Mouse (Mus musculus): ENCODE measurements around the gene Abhd17a. TPM values are rescaled to one million over a fixed set of nuclear protein-coding genes. Genes with fewer than 3 reads are reported as not detected.
"Not testable (repeated sequence)": the region's sequence is repeated elsewhere in the genome, so short reads cannot be mapped to it uniquely, and the experiment has no call there.

The Abhd17a gene
- total RNA-seq, 2 experiments from 2014 or later = 79.7 to 81.6 TPM

DNA sequence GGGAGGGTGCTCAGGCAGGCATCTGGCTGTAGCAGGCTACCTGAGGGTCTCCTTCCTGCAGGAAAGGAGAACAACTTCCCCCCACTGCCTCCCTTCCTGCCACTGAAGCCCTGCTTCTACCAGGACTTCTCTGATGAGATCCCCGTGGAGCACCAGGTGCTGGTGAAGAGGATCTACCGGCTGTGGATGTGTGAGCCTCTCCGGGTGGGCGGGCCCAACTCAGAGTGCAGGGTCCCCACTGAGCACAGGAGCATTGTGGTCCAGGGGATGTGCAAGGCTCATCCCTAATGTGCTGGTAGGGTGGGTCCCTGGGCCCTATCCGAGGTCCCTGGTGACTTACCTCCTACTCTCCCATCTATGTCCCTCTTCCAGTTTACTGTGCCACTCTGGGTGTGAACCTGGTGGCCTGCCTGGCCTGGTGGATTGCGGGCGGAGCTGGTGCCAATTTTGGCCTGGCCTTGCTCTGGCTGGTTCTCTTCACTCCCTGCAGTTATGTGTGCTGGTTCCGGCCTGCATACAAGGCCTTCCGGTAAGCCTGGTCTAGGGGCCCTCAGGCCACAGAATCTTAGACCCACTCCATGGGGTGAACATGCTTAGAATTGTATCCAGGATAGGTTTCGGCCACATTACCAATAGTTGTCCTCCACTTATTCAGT lies 19.3 kb upstream of the Abhd17a start:
- DNase-seq (ENCODE audit: low spot score in 2 of 2) = no peak

DNA sequence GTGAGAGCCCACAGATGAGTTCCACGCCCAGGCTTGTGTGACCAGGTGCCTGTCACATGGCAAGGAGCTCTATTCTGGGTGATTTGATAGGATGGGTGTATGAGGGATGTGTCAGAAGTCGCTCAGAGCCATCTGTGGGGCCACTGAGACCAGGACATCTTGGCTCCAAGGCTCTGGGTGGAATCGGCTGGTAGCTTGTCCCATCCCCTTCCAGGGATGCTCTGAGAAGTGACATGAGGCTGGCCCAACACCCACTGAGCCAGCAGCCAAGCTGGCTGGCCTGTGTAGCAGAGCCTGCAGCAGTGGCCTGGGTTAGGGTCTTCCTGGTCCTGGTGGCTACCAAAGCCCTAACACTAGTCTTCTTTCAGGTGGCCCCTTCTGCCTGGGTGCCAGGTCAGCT lies 18.3 kb upstream of the Abhd17a start:
- no peak for DNase-seq (ENCODE audit: low spot score in 2 of 2)

- DNase-seq (ENCODE audit: low spot score in 2 of 2) = no peak
These were observed 16.7 kb upstream of the Abhd17a start for GRCm38 (mm10) chr10:80606737-80607350.

DNA sequence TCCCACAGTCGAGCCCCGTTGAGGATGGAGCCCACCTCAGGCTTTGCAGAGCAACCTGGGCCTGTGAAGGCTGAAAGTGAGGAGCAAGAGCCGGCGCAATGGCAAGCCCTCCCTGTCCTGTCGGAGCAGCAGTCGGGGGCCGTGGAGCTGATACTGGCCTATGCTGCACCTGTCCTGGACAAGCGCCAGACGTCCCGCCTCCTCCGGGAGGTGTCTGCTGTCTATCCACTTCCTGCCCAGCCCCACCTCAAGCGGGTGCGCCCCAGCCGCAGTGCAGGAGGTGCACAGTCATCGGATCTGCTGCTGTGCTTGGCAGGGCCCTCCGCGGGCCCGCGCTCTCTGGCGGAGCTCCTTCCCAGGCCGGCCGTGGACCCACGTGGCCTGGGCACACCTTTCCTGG lies 16.2 kb upstream of the Abhd17a start:
- no peak for DNase-seq (ENCODE audit: low spot score in 2 of 2)

DNA sequence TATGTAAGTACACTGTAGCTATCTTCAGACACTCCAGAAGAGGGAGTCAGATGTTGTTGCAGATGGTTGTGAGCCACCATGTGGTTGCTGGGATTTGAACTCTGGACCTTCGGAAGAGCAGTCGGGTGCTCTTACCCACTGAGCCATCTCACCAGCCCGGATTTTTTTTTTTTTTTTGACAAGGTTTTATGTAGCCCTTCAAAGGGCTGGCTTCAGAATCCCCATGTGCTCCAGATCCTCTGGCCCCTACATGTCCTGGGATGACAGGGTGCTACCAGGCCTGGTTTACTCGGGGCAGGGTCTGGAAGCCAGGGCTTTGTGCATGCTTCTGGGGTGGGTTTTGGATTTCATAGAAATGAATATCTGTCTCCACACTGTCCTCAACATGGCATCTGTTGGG lies 15.6 kb upstream of the Abhd17a start, which contains the start of gene Gm49322:
Gene Gm49322, plus strand, starts transcription at position 301 of the 400 bp plus-strand sequence.
- not testable (repeated sequence) for DNase-seq (ENCODE audit: low spot score in 2 of 2)

GRCm38 (mm10) chr10:80604988-80605387 lies 14.8 kb upstream of the Abhd17a start:
- DNase-seq (ENCODE audit: low spot score in 2 of 2) = no peak

DNA sequence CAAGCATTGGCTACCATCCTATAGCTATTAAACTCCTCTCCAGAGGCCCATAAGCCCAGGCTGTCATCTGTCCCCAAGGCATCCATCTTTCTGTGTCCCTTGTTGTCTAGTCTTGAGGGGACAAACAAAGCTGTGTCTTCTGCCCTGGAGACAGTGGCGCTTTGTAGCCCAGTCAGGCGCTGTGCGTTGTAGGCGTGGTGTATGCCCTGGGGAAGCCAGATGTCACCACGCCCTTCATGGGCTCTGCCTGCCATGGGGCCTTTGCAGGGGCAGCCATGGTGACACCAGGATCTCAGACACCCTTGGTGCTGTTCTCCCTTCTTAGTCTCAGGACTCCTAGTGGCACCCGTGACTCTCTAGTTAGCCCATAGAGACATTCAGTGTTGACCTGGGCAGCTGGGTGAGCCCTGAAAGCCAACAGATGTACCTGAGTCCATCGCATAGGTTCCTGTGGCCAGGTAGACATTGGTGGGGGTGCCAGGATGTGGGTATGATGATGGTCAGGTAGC lies 13.9 kb upstream of the Abhd17a start:
- DNase-seq (ENCODE audit: low spot score in 2 of 2) = no peak

DNA sequence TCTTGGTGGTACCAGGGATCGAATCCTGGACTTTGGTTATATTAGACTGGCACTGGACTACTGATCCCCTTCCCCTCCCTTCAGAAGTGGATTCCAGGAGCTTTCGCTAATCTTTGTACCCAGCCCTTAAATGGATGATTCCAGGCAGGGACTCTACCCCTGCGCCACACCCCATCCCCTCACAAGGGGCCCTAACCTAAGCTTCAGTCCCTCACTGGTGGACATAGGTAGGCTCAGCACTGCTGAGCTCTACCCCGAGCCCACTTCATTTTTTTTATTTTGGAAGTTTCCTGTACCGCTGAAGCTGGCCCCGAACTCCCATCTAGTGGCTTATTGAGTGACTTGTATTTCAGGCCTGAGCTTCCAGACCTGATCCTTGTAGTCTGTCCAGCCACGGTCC lies 13.2 kb upstream of the Abhd17a start:
- no peak for DNase-seq (ENCODE audit: low spot score in 2 of 2)

DNA sequence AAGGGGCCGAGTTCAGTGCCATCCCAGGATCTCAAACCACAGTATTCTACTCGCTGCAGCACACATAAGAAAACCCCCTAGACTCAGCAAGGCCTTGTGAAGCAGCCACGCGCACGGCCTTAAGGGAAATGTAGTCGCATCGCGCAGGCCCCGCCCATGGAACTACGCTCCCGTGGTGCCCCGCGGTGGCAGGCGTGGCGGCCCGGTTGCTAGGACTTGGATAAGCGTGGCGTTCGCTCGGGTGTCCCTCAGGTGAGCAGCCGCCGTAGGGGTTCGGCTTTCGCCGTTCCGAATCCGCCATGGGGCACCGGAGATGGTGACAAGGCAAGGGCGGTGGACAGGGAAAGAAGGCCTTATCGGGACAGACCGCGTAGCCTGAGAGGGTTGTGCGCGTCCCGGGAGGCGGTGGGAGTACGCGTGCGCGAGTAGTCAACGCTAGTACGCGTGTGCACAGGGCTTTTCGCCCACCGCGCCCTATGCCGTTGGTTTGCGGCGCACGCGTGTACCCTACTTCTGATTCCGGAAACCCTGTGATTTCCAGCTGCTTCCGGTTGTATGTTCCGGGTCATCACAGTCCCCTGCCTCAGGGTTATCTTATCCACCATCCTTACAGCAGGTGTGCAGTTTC lies 12.7 kb upstream of the Abhd17a start, which contains the start of the genes Scamp4 and Adat3:
Gene Scamp4, plus strand, starts transcription at position 175 of the 628 bp plus-strand sequence.
Gene Adat3, plus strand, starts transcription at position 183 of the 628 bp plus-strand sequence.
- peak; percentile 82 to 95 for DNase-seq (ENCODE audit: low spot score in 2 of 2)

DNA sequence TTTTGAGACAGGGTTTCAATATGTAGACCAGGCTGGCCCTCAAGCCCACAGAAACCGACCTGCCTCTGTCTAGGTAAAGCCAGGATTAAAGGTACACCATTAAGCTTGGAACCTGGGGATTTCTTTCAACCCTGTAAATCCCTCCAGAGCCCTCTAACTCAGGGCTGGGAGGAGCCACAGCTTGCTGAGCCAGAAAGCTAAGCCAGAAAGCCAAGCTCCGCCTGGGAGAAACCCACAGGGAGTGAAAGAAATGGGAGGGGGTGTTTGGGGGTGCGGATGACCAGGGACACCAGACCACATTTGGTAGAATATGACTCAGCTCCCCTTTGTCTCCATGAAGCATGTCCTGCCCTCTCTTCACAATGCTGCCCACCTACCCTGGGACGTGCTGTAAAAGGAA lies 6.2 kb upstream of the Abhd17a start:
- no peak for DNase-seq (ENCODE audit: low spot score in 2 of 2)

DNA sequence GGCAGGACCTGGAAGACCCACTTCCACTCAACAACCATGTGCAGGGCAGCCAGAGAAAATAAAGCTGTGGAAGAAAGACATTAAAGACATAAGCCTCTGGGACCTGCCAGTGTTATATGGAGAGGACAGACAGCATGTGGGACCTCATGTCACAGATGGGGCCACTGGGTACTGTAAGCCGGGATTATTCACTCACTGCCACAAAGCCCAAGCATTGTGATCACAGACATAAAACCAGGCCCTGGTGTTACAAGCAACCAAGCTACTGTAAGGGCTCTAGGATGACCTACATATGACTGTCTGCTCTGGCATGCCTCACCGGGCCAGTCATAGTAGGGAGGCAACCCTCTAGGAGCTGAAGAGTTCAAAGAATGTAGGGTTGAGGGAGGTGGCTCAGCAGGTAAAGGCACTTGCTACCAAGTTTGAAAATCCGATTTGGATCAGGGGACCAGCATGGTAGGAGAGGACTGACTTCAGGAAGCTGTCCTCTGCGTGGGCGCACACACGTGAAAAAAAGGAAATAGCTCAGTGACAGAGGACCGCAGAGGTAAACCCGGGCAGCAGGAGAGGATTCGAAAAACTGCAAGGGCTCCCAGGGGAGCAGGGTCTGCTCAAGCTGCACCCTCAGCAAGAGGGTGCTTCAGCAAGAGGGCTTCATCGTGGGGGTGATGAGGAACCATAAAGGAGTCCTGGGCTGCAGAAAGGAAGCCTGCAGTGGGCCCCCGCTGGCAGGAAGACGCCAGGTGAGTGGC lies 838 bp downstream of the Abhd17a start:
- DNase-seq (ENCODE audit: low spot score in 2 of 2) = no peak

- DNase-seq (ENCODE audit: low spot score in 2 of 2) = peak in 1 of 2 experiments; percentile 17
These were observed 2.9 kb downstream of the Abhd17a start for GRCm38 (mm10) chr10:80587305-80587657.

- DNase-seq (ENCODE audit: low spot score in 2 of 2) = peak in 1 of 2 experiments; percentile 30
These were observed 3.5 kb downstream of the Abhd17a start for GRCm38 (mm10) chr10:80586407-80587304.

GRCm38 (mm10) chr10:80585581-80585980 lies 4.6 kb downstream of the Abhd17a start:
- no peak for DNase-seq (ENCODE audit: low spot score in 2 of 2)

DNA sequence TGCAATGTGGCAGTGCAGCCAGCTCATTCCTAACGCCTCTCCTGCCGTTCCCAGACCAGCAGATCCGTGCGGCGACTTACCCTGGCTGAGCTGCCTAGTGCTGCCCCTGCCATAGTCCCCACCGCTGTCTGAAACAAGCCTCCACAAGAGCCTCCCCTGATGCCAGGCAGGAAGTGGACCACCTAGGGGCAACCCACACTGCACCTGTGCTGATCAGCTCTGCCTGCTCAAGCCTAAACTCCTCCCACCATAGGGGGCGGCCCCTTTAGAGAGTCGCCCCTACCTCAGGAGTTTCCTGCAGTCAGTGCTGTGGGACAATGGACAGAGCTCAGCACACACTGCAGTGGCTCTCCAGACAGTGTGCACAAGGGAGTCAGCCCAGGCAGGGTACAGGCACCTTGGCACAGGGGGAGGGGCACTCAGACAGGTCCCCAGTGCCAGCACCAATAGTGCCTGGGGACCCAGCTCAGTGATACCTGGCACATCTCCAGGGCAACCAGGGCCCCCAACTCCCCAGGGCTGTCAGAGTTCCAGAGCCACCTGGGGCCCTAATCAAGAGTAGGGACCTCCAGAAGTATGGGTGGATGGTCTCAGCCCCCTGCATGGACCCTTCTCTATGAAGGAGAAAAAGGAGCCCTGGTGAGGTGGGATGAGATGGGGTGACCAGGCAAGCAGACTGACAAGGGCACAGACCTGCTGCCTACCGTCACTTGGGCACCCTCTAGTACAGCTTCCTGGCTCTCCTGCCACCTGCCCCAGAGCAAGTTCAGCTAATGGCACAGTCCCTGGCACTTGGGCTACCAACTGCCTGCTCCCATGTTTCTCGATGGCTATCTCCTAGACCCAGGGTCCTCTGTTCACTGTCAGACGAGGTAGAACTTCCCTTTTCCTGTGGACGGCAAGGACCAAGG lies 5.2 kb downstream of the Abhd17a start:
- no peak for DNase-seq (ENCODE audit: low spot score in 2 of 2)

DNA sequence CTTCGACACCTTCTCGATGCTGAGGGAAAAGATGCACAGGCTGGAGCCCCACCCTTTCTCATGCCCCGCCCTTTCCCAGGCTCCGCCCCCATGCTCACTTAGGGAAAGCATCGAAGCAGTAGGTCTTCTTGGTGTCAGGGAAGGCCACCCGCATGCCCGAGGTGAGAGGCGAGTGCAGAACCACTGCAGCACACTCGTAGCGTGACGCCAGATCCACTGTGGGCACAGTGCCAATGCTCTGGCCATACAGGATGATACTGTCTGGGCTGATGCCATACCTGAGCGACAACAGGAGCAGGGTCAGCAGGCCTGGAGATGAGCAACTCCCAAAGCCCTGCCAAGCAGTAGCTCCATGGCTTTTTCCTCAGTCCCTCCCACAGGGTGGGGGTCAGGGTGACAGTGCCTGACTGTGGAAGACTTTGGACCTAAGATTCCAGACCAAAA lies 6.1 kb downstream of the Abhd17a start:
- peak in 1 of 2 experiments; percentile 18 for DNase-seq (ENCODE audit: low spot score in 2 of 2)

DNA sequence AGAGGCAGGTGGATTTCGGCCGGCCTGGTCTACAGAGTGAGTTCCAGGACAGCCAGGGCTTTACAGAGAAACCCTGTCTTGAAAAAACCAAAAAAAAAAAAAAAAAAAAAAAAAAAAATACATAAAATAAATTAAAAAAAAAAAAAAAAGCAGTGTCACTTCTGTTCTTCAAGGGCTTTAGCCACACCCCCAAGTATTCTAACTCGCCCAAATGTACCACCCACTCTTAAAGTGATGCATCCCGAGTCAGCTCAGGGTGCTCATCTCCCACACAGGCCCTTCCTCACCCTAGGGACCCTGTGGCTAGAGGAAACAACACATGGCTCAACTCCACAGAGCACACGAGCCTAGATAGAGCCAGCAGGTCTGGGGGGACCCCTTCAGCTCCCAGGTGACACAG lies 7.1 kb downstream of the Abhd17a start:
- no peak for DNase-seq (ENCODE audit: low spot score in 2 of 2)

DNA sequence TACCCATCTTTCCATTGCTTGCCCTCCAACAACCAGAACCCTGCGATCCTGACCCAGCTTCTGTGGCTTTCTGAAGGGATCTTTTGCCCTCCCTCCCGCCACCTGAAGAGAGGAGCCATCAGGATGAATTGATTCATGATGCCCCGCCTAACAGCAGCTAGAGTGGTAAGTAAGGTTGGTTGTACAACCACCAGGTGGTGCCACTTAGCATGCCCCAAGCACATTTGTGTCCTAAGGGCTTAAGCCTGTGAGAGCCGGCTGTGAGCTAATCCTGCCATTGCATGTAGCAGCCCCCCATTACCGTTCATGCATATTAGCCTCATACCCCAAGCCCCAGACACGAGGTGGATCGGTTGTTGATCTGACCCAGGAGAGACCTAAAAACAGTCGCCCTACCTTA lies 11.2 kb downstream of the Abhd17a start:
- peak in 1 of 2 experiments; percentile 46 for DNase-seq (ENCODE audit: low spot score in 2 of 2)

DNA sequence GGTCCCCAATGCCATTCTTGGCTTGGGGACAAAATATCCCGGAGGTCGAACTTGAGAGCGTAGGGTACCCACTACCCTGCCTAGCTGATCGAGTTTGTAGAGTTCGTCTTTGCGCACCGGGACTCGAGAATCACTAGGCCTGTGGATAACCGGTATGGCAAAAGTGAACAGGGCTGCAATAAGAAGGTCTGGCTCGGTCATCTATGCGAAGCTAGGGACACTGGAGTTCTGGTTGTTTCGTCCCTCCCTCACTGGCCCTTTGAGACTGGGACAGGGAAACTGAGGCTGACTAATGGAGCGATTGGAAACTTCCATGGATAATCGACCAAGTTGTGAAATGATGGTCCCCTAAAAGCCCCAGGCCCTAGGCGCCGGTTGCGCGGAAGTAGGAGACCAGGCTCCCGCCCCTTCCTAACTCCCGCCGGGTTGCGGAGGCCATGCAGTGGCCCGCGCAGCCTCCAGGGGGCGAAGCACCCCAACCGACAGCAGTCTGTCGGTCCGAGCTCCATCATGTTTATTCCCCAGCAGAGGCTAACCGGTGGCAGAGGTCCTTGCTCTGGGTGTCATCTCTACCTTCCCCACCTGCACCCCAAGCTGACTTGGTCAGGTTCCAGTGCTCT lies 11.9 kb downstream of the Abhd17a start:
- peak; percentile 72 to 86 for DNase-seq (ENCODE audit: low spot score in 2 of 2)
